Mouse (Mus musculus) forebrain, embryonic 12.5 days (tissue): ENCODE data around the gene Ggnbp2. TPM values are rescaled to one million over a fixed set of nuclear protein-coding genes. Genes with fewer than 3 reads are reported as not detected.
A peak's percentile ranks its signal among the peaks of the same experiment; 100 is the strongest.
"Not testable (repeated sequence)": the region's sequence is repeated elsewhere in the genome, so short reads cannot be mapped to it uniquely, and the experiment has no call there.

Experiments
- ATAC-seq: fragments of 200-750 bp; cut with Nextera tagmentation; 2 replicates; pipeline ENCODE4 v1.8.0; 2017; ENCODE audit warnings: moderate TSS enrichment; ENCODE audit not compliant: low FRiP score
- H3K27ac ChIP-seq: fragments of 300-500 bp; sonication (generic); 2 replicates; pipeline ENCODE4 v1.5.1; 2016; ENCODE audit warnings: mild to moderate bottlenecking
- H3K27me3 ChIP-seq: fragments of 300-500 bp; sonication (generic); 2 replicates; pipeline ENCODE4 v1.6.1; 2016; ENCODE audit warnings: mild to moderate bottlenecking
- H3K36me3 ChIP-seq: fragments of 300-500 bp; sonication (generic); replicated peaks from 2 replicates; pipeline ENCODE4 v1.6.1; 2016; ENCODE audit warnings: mild to moderate bottlenecking
- H3K4me1 ChIP-seq: fragments of 300-500 bp; sonication (generic); 2 replicates; pipeline ENCODE4 v1.6.1; 2016
- H3K4me2 ChIP-seq: fragments of 300-500 bp; sonication (generic); 2 replicates; pipeline ENCODE4 v1.6.1; 2016; ENCODE audit warnings: mild to moderate bottlenecking, moderate library complexity
- H3K4me3 ChIP-seq: fragments of 300-500 bp; sonication (generic); replicated peaks from 2 replicates; pipeline ENCODE4 v1.5.1; 2016; ENCODE audit warnings: mild to moderate bottlenecking
- H3K9ac ChIP-seq: fragments of 300-500 bp; sonication (generic); 2 replicates; pipeline ENCODE4 v1.6.1; 2016; ENCODE audit warnings: mild to moderate bottlenecking
- H3K9me3 ChIP-seq: fragments of 300-500 bp; sonication (generic); 2 replicates; pipeline ENCODE4 v1.6.1; 2016
- WGBS: fragments of 180-500 bp; shearing (Covaris S2); methylation state at CpG from one replicate; pipeline ENCODE4 v1.1.7; 2016; 5-methylcytosine and 5-hydroxymethylcytosine counted together
- polyA plus RNA-seq: library from polyadenylated mRNA; unstranded; fragments of >200 nt; fragmentation: Nextera tagmentation; extraction: Ambion mirVana; gene quantifications from 2 replicates; pipeline ENCODE4 v1.2.1, GENCODE M21; 2016

The Ggnbp2 gene
- polyA plus RNA-seq, 1 experiment from 2014 or later = 71.6 TPM

DNA sequence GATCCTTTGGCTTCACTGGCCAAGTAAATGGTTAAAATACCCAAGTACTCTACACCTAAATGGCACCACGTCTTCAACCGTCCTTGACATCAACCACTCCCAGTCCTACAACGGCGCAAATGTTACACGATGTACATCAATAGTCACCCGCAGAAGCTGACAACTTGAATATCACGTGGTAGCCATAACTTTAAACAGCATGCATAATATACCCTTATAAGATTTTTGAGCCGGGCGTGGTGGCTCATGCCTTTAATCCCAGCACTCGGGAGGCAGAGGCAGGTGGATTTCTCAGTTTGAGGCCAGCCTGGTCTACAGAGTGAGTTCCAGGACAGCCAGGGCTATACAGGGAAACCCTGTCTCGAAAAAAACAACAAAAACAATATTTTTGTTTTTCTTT is 41.1 kb downstream of the Ggnbp2 start:
- H3K36me3 ChIP-seq = peaks cover 39% of the 10 kb centered on the region
- not testable (repeated sequence) for H3K27me3 ChIP-seq, H3K9me3 ChIP-seq, ATAC-seq, H3K9ac ChIP-seq
- WGBS = 78% methylated on average over 11 of the region's 11 CpGs
- peak overlapping the region; percentile 63 for H3K4me3 ChIP-seq
- peaks cover 16% of the 10 kb centered on the region for H3K4me1 ChIP-seq
- peak overlapping the region; percentile 94 for H3K4me2 ChIP-seq
- H3K27ac ChIP-seq = 0 out of 2 replicates have a peak overlapping the region, but pooled peaks have one; percentile 38

- ATAC-seq = peak; percentile 93
- Histone ChIP-seq H3K27ac (peak within 1 kb of the TSS; percentile 38; the same call in 1 of the 2 replicates), H3K9me3 (no peaks in the 10 kb centered on the region), H3K36me3 (peaks cover 32% of the 10 kb centered on the region), H3K4me3 (peak within 1 kb of the TSS; percentile 63), H3K4me1 (peaks cover 16% of the 10 kb centered on the region), H3K4me2 (peak within 1 kb of the TSS; percentile 94), H3K27me3 (no peaks in the 10 kb centered on the region), H3K9ac (peak within 1 kb of the TSS; percentile 76)
- under 1% methylated on average over 62 of the region's 62 CpGs for WGBS
Observed at GRCm38 (mm10) chr11:84828516-84829399, 41.9 kb downstream of the Ggnbp2 start, which contains the start of gene Dhrs11. Dhrs11 (minus strand) TSS chr11:84828994.

DNA sequence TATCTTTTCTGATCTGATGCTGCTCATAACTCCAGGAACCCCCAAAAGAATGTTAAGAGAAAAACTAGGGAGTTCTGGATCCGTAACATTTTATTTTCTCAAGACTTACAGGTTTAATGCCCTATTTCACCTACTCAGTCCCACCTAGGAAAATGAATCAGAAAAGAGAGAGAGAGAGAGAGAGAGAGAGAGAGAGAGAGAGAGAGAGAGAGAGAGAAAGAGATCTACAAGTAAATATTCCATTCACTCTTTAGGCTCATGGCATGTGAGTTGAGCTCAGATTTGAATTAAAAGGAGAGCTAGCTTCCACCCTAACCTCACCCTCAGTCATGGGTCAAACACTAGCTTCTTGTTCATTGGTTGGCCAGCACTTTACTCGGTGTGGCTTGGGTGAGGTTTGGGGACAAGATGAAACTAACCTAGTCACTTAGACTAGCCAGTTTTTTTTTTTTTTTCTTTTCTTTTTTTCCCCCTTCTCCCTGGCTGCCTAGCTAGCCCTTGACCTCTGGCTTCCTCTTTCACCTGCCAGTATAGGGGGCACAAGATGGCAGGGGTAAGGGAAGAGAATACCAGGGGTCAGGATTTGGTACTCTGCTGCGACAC is 42.6 kb downstream of the Ggnbp2 start:
- H3K4me1 ChIP-seq = peaks cover 16% of the 10 kb centered on the region
- 0 out of 2 replicates have a peak overlapping the region, but pooled peaks have one; percentile 76 for H3K9ac ChIP-seq
- peak overlapping the region; percentile 63 for H3K4me3 ChIP-seq
- peak overlapping the region; percentile 94 for H3K4me2 ChIP-seq
- no peaks in the 10 kb centered on the region for H3K9me3 ChIP-seq
- H3K27me3 ChIP-seq = no peaks in the 10 kb centered on the region
- peaks cover 27% of the 10 kb centered on the region for H3K36me3 ChIP-seq
- no peak overlapping the region for H3K27ac ChIP-seq
- 44% methylated on average over 3 of the region's 3 CpGs for WGBS
- no peak for ATAC-seq

GRCm38 (mm10) chr11:84827492-84827891 is 43.1 kb downstream of the Ggnbp2 start:
- no peak overlapping the region for H3K4me3 ChIP-seq
- H3K4me2 ChIP-seq = no peak overlapping the region

DNA sequence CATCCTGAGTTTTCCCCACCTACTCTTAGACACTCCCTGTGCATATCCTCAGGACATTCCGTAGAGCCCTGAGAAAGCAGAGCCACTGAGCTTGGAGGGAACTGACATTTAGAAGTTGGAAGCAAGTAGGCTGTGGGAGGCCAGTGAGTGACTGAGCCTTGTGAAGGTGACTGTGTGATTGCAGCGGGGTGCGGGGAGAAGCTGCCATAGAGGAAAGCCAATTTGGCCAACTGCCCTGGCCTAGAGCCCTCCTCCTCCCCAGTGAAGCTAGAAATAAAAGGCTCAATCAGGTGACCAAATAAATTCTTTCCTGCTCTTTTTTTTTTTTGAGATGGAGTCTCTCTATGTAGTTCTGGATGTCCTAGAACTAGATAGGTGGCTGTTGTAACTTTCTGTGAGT is 44.4 kb downstream of the Ggnbp2 start:
- no peak overlapping the region for H3K27ac ChIP-seq
- peaks cover 16% of the 10 kb centered on the region for H3K4me1 ChIP-seq
- H3K36me3 ChIP-seq = peaks cover 10% of the 10 kb centered on the region
- 85% methylated on average over 3 of the region's 3 CpGs for WGBS
- ATAC-seq = no peak
- no peaks in the 10 kb centered on the region for H3K9me3 ChIP-seq
- no peak overlapping the region for H3K4me3 ChIP-seq
- H3K27me3 ChIP-seq = no peaks in the 10 kb centered on the region
- no peak overlapping the region for H3K9ac ChIP-seq
- H3K4me2 ChIP-seq = no peak overlapping the region

More at GRCm38 (mm10) chr11:84827492-84827891, 43.1 kb downstream of the Ggnbp2 start:
- Histone ChIP-seq H3K9me3 (no peaks in the 10 kb centered on the region), H3K36me3 (peaks cover 23% of the 10 kb centered on the region), H3K4me1 (peaks cover 16% of the 10 kb centered on the region), H3K27ac (no peak overlapping the region), H3K27me3 (no peaks in the 10 kb centered on the region), H3K9ac (no peak overlapping the region)
- ATAC-seq = no peak

DNA sequence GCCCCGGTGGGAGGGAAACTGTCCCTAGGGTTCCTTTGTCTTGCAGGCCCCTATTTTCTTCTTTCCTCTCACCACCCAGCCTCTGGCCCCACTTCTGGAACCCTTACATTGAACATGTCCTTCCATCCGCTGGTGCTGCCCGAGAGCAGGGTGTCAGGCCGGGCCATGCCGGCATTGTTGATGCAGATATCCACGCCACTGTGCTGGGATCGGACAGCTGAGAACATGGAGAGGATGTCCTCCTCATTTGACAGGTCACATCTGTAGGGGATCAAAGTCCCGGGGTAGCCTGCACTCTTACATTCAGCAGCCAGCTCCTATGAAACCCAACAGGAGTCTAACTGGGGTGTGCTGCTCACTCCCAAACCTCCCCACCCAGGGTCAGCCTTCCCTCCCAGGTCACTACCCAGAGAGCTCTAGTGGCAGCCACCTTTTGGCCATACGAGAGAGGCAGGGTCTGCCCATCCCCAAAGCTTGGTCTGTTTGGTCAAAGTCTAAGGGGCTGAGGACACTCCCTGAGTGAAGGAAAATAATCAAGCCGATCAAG is 45.3 kb downstream of the Ggnbp2 start:
- H3K27ac ChIP-seq = no peak overlapping the region
- no peaks in the 10 kb centered on the region for H3K27me3 ChIP-seq
- no peak overlapping the region for H3K4me2 ChIP-seq
- no peak overlapping the region for H3K9ac ChIP-seq
- H3K4me1 ChIP-seq = peaks cover 16% of the 10 kb centered on the region
- WGBS = 92% methylated on average over 10 of the region's 10 CpGs
- H3K9me3 ChIP-seq = no peaks in the 10 kb centered on the region
- ATAC-seq = no peak
- no peak overlapping the region for H3K4me3 ChIP-seq
- peaks cover 4% of the 10 kb centered on the region; the same call in 1 of the 2 replicates for H3K36me3 ChIP-seq

DNA sequence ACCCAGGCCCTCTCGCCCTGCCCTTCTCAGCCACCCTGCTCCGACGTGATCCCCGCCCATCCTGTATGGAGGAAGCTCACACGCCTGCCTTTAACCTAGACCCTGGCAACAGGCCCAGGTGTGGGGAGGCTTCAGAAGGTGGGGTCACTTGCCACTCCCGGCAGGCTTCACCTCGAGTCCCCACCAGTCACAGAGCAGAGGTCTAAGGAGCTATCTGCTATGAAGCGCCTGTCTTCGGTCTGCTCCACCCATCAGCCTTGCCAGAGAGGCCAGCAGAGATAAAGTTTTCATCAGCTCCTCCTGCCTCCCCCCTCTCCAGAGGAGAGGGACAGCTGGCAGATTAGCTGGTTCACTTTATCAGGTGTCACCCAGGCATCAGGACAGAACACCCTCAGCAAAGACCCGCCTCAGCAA is 47.1 kb downstream of the Ggnbp2 start:
- Histone ChIP-seq H3K9ac (no peak overlapping the region), H3K27me3 (no peaks in the 10 kb centered on the region), H3K4me1 (peaks cover 17% of the 10 kb centered on the region), H3K4me3 (no peak overlapping the region), H3K4me2 (no peak overlapping the region), H3K36me3 (no peaks in the 10 kb centered on the region; the same call in 1 of the 2 replicates), H3K27ac (0 out of 2 replicates have a peak overlapping the region, but pooled peaks have one; percentile 8), H3K9me3 (no peaks in the 10 kb centered on the region)
- no peak for ATAC-seq
- WGBS = 73% methylated on average over 10 of the region's 10 CpGs

DNA sequence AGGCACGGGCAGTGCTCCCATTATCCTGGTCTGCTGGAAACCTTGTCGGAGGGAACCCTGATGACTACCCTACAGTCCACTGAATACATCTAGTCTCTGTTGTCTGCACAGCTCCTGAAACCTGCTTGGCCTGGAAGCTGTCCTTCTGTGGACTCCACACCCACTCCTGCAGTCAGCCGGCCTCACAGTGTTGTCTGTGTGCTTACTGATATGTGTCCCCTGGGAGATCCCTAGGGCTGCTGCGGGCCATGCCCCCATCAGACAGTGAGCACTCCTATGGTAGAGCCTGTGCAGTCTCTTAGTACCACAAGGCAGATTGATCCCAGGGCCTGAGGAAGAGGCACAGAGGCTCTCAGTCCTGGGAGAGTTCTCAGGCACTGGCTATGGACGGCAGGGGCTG is 48.1 kb downstream of the Ggnbp2 start:
- Histone ChIP-seq H3K27me3 (no peaks in the 10 kb centered on the region), H3K9ac (no peak overlapping the region), H3K4me2 (no peak overlapping the region), H3K4me3 (no peak overlapping the region), H3K27ac (no peak overlapping the region), H3K4me1 (peaks cover 16% of the 10 kb centered on the region), H3K36me3 (no peaks in the 10 kb centered on the region; the same call in 1 of the 2 replicates), H3K9me3 (no peaks in the 10 kb centered on the region)
- 84% methylated on average over 5 of the region's 5 CpGs for WGBS
- ATAC-seq = no peak

DNA sequence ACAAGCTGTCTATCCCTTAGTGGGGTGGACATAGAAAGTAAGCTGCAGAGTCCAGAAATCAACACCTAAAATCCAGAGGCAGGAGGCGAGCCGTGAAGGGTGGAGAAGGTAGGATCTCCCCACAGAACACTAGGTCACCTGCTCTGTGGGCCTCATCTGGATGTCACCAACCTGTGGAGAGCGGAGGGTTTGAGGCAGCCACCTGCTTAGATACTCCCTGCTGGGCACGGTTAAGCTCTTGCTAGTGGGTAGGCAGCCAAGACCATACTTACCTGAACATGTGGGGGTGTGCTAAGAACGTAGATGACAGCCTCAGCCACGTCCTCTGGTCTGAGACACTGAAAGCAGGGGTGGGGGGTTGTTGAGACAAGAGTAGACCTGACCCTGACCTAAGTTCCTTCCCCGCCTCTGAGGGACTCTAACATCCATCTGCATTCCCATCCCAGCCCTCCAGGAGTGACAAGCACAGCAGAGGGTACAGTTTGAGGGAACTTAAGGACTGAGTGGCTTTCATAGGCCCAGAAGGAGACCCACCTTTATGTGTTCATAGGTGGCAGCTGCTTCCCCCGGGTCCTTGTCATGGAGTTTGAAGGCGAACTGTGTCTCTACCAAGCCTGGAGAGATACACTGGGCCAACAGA is 49.4 kb downstream of the Ggnbp2 start:
- Histone ChIP-seq H3K4me3 (no peak overlapping the region), H3K9ac (no peak overlapping the region), H3K4me1 (peaks cover 16% of the 10 kb centered on the region), H3K9me3 (no peaks in the 10 kb centered on the region), H3K27ac (no peak overlapping the region), H3K4me2 (no peak overlapping the region), H3K36me3 (no peaks in the 10 kb centered on the region; the same call in 1 of the 2 replicates), H3K27me3 (no peaks in the 10 kb centered on the region)
- WGBS = 87% methylated on average over 9 of the region's 9 CpGs
- no peak for ATAC-seq

DNA sequence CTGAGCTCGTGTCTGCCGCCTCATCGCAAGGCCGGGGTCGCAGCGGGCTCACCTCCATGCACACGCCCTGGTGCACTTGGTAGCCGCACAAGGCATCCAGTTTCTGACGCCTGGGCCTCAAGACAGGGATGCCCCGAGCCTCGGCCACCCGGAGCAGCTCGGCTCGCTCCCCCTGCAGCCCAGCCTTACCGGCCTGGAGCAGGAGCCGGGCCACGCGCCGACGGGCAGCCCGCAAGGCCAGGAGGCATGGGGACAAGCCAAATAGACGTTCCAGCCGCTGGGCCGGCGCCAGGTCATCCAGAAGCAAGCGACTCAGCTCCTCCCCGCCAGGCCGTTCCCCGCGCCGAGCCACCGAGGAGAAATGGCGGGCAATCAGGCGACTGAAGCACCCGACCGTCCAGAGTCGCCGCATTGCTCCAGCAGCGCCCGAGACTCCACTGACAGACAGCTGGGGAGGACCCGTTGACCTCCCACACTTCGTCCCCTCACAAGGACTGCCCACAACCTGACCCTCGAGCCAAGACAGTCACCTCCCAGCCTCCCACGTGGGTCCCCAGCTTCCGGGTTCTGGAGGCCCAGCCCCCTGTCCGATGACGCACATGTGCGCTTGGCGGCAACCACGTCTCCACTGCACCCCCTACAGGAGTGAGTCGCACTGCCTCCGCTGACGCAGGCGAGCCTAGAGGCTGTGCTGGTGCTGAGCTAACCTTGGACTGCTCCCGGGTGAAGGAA is 51.5 kb downstream of the Ggnbp2 start, which contains the start of gene Mrm1:
Gene Mrm1, minus strand, starts transcription at position 555 of the 732 bp plus-strand sequence.
- H3K4me1 ChIP-seq = peaks cover 16% of the 10 kb centered on the region
- H3K27me3 ChIP-seq = no peaks in the 10 kb centered on the region
- H3K27ac ChIP-seq = peak within 1 kb of the TSS; percentile 38; the same call in 1 of the 2 replicates
- H3K36me3 ChIP-seq = no peaks in the 10 kb centered on the region; the same call in 1 of the 2 replicates
- under 1% methylated on average over 55 of the region's 55 CpGs for WGBS
- H3K9me3 ChIP-seq = no peaks in the 10 kb centered on the region
- peak within 1 kb of the TSS; percentile 72 for H3K9ac ChIP-seq
- H3K4me2 ChIP-seq = peak within 1 kb of the TSS; percentile 90
- peak; percentile 87 for ATAC-seq
- H3K4me3 ChIP-seq = peak within 1 kb of the TSS; percentile 56
